Mouse (Mus musculus) lung, adult 2 months (tissue): ENCODE results near the gene Gm20388.

Experiments used
- CTCF ChIP-seq: fragments of 200-500 bp; IDR thresholded peaks from 2 replicates; pipeline ENCODE4 v1.5.1; 2011; ENCODE audit warnings: mild to moderate bottlenecking, low read length, control low read depth; ENCODE audit not compliant: insufficient read depth
- POLR2A ChIP-seq: fragments of 200-500 bp; IDR thresholded peaks from 2 replicates; pipeline ENCODE4 v1.6.1; 2011; ENCODE audit warnings: low read depth, mild to moderate bottlenecking, control low read depth, low read length, borderline replicate concordance; ENCODE audit errors: extremely low read depth

- peak; percentile 39 for TF ChIP-seq CTCF
- no peak for TF ChIP-seq POLR2A
Measured at GRCm38 (mm10) chr8:121214975-121215374, 1304.3 kb downstream of the Gm20388 start.
